Mouse (Mus musculus) neural tube, embryonic 13.5 days (tissue): ENCODE measurements around the gene Pitx2. TPM values are rescaled to one million over a fixed set of nuclear protein-coding genes. Genes with fewer than 3 reads are reported as not detected.

Experiments
- ATAC-seq: fragments of 200-750 bp; cut with Nextera tagmentation; 2 replicates; pipeline ENCODE4 v1.8.0; 2017; ENCODE audit warnings: low read depth, mild to moderate bottlenecking, moderate TSS enrichment, moderate library complexity
- H3K27ac ChIP-seq: fragments of 300-500 bp; sonication (generic); replicated peaks from 2 replicates; pipeline ENCODE4 v1.5.1; 2015; ENCODE audit warnings: moderate library complexity, mild to moderate bottlenecking, inconsistent platforms
- H3K27me3 ChIP-seq: fragments of 300-500 bp; sonication (generic); 2 replicates; pipeline ENCODE4 v1.6.1; 2015; ENCODE audit warnings: mild to moderate bottlenecking, inconsistent platforms
- H3K36me3 ChIP-seq: fragments of 300-500 bp; sonication (generic); 2 replicates; pipeline ENCODE4 v1.6.1; 2015; ENCODE audit warnings: mild to moderate bottlenecking, inconsistent platforms
- H3K4me1 ChIP-seq: fragments of 300-500 bp; sonication (generic); replicated peaks from 2 replicates; pipeline ENCODE4 v1.6.1; 2015; ENCODE audit warnings: inconsistent platforms
- H3K4me2 ChIP-seq: fragments of 300-500 bp; sonication (generic); 2 replicates; pipeline ENCODE4 v1.6.1; 2015; ENCODE audit warnings: inconsistent platforms, mild to moderate bottlenecking, moderate library complexity
- H3K4me3 ChIP-seq: fragments of 300-500 bp; sonication (generic); 2 replicates; pipeline ENCODE4 v1.5.1; 2015; ENCODE audit warnings: mild to moderate bottlenecking, inconsistent platforms
- H3K9ac ChIP-seq: fragments of 300-500 bp; sonication (generic); 2 replicates; pipeline ENCODE4 v1.6.1; 2015; ENCODE audit warnings: moderate library complexity, mild to moderate bottlenecking, inconsistent platforms
- H3K9me3 ChIP-seq: fragments of 300-500 bp; sonication (generic); 2 replicates; pipeline ENCODE4 v1.6.1; 2016; ENCODE audit warnings: inconsistent platforms
- WGBS: fragments of 180-500 bp; shearing (Covaris S2); methylation state at CpG from one replicate; pipeline ENCODE4 v1.1.7; 2015; 5-methylcytosine and 5-hydroxymethylcytosine counted together
- polyA plus RNA-seq: library from polyadenylated mRNA; unstranded; fragments of >200 nt; fragmentation: Nextera tagmentation; extraction: Ambion mirVana; gene quantifications from 2 replicates; pipeline ENCODE4 v1.2.1, GENCODE M21; 2015

Gene Pitx2
- polyA plus RNA-seq, 1 experiment from 2014 or later: 4.2 TPM

DNA sequence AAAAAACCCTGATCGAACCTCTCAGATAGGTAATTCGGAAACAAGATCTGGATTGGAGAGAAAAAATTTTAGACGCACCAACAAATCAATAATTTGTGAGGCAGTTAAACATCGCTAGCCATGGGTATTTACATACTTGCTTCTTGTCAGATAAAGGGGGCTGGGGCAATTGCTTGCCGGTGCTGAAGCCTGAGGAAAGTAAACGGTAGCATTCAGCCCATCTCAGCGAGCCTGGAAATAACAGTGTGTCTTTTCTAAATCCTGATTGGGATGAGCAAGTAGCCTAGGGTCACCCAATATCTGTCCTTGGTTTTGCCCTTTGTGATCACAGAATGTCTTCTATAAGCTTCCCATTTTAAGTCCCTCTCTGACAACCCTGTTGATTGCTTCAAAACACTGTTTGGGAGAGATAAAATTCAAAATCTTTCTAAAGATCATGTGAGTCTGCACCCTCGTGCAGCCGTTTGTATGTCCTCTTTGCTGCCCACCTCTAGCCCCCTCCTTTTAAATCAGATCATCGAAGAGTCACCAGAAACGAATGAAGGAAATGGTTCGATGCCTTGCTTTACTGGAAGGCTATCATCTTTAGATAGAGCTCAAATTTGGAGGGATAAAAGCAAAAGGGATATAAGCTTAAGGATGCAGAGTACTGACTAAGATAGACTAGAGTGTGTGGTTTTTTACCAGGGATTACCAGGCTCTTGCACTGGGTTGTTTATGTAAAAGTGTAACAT is 3.7 kb upstream of the Pitx2 start:
- H3K4me3 ChIP-seq: no peak overlapping the region
- ATAC-seq: no peak
- no peak overlapping the region for H3K9ac ChIP-seq
- H3K27ac ChIP-seq: no peak overlapping the region
- no peaks in the 10 kb centered on the region for H3K36me3 ChIP-seq
- H3K9me3 ChIP-seq: no peaks in the 10 kb centered on the region
- 1% methylated on average over 12 of the region's 12 CpGs for WGBS
- H3K27me3 ChIP-seq: peaks cover 90% of the 10 kb centered on the region
- peaks cover 11% of the 10 kb centered on the region for H3K4me1 ChIP-seq
- H3K4me2 ChIP-seq: no peak overlapping the region

- under 1% methylated on average over 10 of the region's 10 CpGs for WGBS
- H3K4me1 ChIP-seq: peaks cover 11% of the 10 kb centered on the region
- H3K36me3 ChIP-seq: no peaks in the 10 kb centered on the region
- no peak overlapping the region for H3K27ac ChIP-seq
- H3K4me3 ChIP-seq: no peak overlapping the region
- no peak for ATAC-seq
- no peak overlapping the region for H3K4me2 ChIP-seq
- H3K9ac ChIP-seq: no peak overlapping the region
- no peaks in the 10 kb centered on the region for H3K9me3 ChIP-seq
- H3K27me3 ChIP-seq: peaks cover 90% of the 10 kb centered on the region
Measured at GRCm38 (mm10) chr3:129196550-129196919, 3.1 kb upstream of the Pitx2 start.

DNA sequence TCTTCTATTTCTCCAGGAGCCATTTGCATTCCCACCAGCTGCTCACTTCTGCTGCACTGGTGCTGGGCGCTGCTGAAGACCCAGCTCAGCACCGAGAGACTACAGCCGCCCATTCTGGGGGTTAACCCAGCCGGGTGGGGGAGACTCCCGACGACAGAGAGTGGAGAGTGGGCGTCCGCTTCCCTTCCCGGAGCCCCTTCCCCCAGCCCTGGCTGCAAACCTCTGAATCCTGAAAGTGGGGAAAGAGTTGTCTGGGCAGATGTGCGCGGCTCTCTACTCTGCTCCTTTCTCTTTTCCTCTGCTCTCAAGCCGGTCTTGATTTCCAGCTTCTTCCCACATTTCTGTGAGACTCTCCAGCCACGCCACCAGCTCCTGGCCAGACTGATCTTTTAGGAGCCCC is 2.6 kb upstream of the Pitx2 start:
- no peaks in the 10 kb centered on the region for H3K9me3 ChIP-seq
- peaks cover 11% of the 10 kb centered on the region for H3K4me1 ChIP-seq
- H3K27me3 ChIP-seq: peaks cover 90% of the 10 kb centered on the region
- 2% methylated on average over 13 of the region's 13 CpGs for WGBS
- no peak overlapping the region for H3K9ac ChIP-seq
- no peak for ATAC-seq
- no peak overlapping the region for H3K4me3 ChIP-seq
- H3K27ac ChIP-seq: no peak overlapping the region
- no peaks in the 10 kb centered on the region for H3K36me3 ChIP-seq
- H3K4me2 ChIP-seq: no peak overlapping the region

DNA sequence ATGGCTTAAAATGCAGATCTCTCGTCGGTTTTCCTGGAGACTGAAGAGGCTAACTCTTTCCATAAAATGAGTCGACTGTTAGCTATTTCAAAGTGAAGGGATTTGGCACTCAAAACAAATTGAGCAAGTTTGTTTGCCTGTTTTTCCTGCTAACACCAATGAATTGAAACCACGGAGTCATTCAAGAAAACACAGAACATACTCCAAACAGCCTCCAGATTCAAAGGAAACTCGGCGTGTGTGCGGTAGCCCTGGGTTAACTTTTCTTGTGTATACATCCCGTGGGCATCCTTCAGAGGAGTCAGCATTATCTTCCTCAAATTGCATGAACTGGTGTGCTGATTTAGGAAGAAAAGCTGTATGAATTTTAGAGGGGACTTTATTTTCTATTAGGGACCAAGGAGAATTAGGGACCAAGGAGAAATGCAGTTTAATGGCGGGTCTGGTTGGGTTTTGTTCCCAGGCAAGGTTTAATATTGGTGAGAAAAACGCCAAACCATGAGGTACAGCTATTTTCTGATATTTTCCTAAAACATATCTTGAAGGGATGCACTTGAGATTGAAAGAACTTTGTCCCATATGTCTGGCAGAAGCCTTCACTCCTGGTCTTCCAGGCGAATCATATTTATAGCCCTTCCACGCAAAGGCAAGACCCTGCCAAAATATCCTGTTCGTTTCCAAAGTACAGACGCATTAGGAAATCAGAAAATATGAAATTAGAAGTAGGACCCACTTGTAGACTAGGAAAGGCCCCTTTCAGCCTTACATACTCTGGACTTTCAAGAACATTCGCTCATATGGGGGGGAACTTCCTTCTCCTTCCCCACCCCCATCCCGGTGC is 1.7 kb upstream of the Pitx2 start:
- 2% methylated on average over 16 of the region's 16 CpGs for WGBS
- Histone ChIP-seq H3K27me3 (peaks cover 90% of the 10 kb centered on the region), H3K27ac (no peak overlapping the region), H3K9me3 (no peaks in the 10 kb centered on the region), H3K36me3 (no peaks in the 10 kb centered on the region), H3K4me2 (no peak overlapping the region), H3K9ac (no peak overlapping the region), H3K4me3 (no peak overlapping the region), H3K4me1 (peaks cover 11% of the 10 kb centered on the region)
- no peak for ATAC-seq

DNA sequence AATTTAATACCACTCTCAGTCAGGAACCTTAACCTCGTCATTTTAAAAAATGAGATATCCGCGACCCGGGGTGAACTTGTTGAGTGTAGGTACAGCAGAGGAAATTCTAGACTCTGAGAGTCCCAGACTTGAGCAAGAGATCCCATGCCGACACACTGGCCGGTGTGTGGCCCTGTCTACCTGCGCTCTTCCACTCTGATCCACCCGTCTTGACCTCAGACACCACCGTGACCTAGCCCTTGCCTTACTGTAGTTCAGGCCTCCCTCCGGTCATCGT is 1.1 kb upstream of the Pitx2 start:
- no peak overlapping the region for H3K27ac ChIP-seq
- no peaks in the 10 kb centered on the region for H3K36me3 ChIP-seq
- no peak for ATAC-seq
- no peak overlapping the region for H3K4me3 ChIP-seq
- H3K27me3 ChIP-seq: peaks cover 90% of the 10 kb centered on the region
- H3K9me3 ChIP-seq: no peaks in the 10 kb centered on the region
- no peak overlapping the region for H3K9ac ChIP-seq
- peaks cover 16% of the 10 kb centered on the region for H3K4me1 ChIP-seq
- WGBS: 1% methylated on average over 11 of the region's 11 CpGs
- H3K4me2 ChIP-seq: no peak overlapping the region

GRCm38 (mm10) chr3:129199160-129199608 is 494 bp upstream of the Pitx2 start:
- H3K27ac ChIP-seq: no peak overlapping the region
- no peaks in the 10 kb centered on the region for H3K36me3 ChIP-seq
- H3K27me3 ChIP-seq: peaks cover 94% of the 10 kb centered on the region
- H3K4me3 ChIP-seq: peak overlapping the region; percentile 30
- H3K9me3 ChIP-seq: no peaks in the 10 kb centered on the region
- H3K4me1 ChIP-seq: peaks cover 22% of the 10 kb centered on the region
- WGBS: under 1% methylated on average over 16 of the region's 16 CpGs
- no peak for ATAC-seq
- H3K4me2 ChIP-seq: peak overlapping the region; percentile 57
- 0 out of 2 replicates have a peak overlapping the region, but pooled peaks have one; percentile 12 for H3K9ac ChIP-seq

- no peak overlapping the region for H3K4me3 ChIP-seq
- no peaks in the 10 kb centered on the region for H3K9me3 ChIP-seq
- H3K27me3 ChIP-seq: peaks cover 95% of the 10 kb centered on the region
- WGBS: under 1% methylated on average over 9 of the region's 9 CpGs
- H3K36me3 ChIP-seq: no peaks in the 10 kb centered on the region
- no peak for ATAC-seq
- H3K4me1 ChIP-seq: peaks cover 29% of the 10 kb centered on the region
- H3K27ac ChIP-seq: no peak overlapping the region
- H3K4me2 ChIP-seq: no peak overlapping the region
- no peak overlapping the region for H3K9ac ChIP-seq
Measured at GRCm38 (mm10) chr3:129200501-129200890, 818 bp downstream of the Pitx2 start.

DNA sequence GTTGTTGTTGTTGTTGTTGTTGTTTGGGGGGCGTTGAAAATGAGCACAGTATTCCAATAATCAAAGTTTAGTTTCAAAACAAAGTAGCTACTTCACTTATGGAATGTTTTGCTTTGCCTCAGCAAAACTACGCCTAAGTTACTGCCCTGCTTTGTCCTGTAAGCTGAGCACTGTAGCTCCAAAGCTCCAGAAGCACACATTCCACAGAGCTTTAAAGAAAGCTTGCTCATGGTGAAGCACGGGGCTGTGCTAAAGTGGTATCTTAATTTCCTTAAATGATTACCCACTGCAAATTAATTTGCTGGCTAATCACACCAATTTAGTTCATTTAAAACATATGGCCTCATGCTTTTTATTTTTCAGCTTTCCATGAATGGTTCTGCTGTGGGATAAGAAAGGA is 1.5 kb downstream of the Pitx2 start:
- ATAC-seq: no peak
- no peak overlapping the region for H3K4me3 ChIP-seq

GRCm38 (mm10) chr3:129201681-129202255 is 2.1 kb downstream of the Pitx2 start:
- no peak for ATAC-seq
- Histone ChIP-seq H3K4me3 (no peak overlapping the region), H3K36me3 (no peaks in the 10 kb centered on the region)

More for the DNA sequence above, 1.5 kb downstream of the Pitx2 start:
- Histone ChIP-seq H3K27ac (no peak overlapping the region), H3K36me3 (no peaks in the 10 kb centered on the region), H3K9me3 (no peaks in the 10 kb centered on the region), H3K27me3 (peaks cover 95% of the 10 kb centered on the region), H3K9ac (no peak overlapping the region), H3K4me1 (peaks cover 29% of the 10 kb centered on the region), H3K4me2 (no peak overlapping the region)
- WGBS: 5% methylated on average over 3 of the region's 3 CpGs

DNA sequence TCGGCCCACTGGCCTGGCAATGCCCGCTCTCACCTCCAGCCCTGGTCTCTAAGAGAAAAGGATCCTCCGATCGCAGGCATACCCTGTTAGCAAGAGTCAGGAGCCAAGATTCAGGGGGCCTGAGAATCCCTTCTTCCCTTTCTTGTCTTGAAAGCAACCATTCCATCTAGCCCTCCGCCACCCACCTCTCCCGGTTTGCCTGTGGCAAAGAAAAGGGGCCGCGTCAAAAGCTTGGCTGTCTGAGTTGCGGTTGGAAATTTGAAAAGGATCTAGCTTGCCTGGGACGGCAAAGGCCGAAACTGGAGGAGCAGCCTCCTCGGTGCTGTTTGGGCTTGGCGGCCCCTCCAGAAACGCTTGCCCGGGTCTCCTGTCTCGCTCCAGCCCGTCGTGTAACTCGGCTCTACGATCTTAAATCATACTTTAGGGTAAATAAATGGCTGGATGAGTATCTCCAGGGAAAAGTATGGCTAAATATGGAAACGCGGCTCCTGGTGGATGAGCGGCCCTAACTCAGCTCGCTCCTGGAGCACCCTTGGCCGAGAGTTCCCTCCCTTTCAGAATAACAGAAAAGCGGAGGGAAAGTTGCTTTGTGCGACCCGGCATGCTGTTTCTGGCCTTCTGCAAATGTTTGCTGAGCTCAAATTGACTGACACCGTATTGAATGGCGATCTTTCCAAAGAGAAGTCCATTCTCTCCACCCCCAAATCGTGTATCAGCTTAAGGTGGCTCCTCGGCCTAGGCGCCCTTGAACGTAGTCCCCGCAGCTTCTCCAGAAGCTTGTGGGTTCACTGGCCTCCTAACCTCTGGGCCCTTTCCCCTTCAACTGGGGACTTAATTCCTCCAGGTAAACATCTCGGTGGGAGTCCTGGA is 3.4 kb downstream of the Pitx2 start:
- Histone ChIP-seq H3K4me1 (peaks cover 29% of the 10 kb centered on the region), H3K4me3 (no peak overlapping the region), H3K9me3 (no peaks in the 10 kb centered on the region), H3K27me3 (peaks cover 94% of the 10 kb centered on the region), H3K27ac (no peak overlapping the region), H3K9ac (no peak overlapping the region), H3K4me2 (no peak overlapping the region), H3K36me3 (no peaks in the 10 kb centered on the region)
- 1% methylated on average over 36 of the region's 36 CpGs for WGBS
- ATAC-seq: no peak

More at GRCm38 (mm10) chr3:129201681-129202255, 2.1 kb downstream of the Pitx2 start:
- peaks cover 94% of the 10 kb centered on the region for H3K27me3 ChIP-seq
- H3K27ac ChIP-seq: no peak overlapping the region
- no peaks in the 10 kb centered on the region for H3K9me3 ChIP-seq
- H3K9ac ChIP-seq: no peak overlapping the region
- H3K4me2 ChIP-seq: no peak overlapping the region
- WGBS: 3% methylated on average over 11 of the region's 11 CpGs
- H3K4me1 ChIP-seq: peaks cover 29% of the 10 kb centered on the region

GRCm38 (mm10) chr3:129203761-129204440 is 4.2 kb downstream of the Pitx2 start:
- no peaks in the 10 kb centered on the region for H3K9me3 ChIP-seq
- H3K9ac ChIP-seq: peak overlapping the region; percentile 50; the same call in 1 of the 2 replicates
- H3K4me2 ChIP-seq: peak overlapping the region; percentile 79
- peak; percentile 32 for ATAC-seq
- H3K27me3 ChIP-seq: peaks cover 96% of the 10 kb centered on the region
- under 1% methylated on average over 35 of the region's 35 CpGs for WGBS
- H3K36me3 ChIP-seq: no peaks in the 10 kb centered on the region
- H3K4me1 ChIP-seq: peaks cover 29% of the 10 kb centered on the region
- H3K27ac ChIP-seq: no peak overlapping the region
- peak overlapping the region; percentile 41 for H3K4me3 ChIP-seq
